Mouse (Mus musculus) liver, embryonic 12.5 days (tissue): ENCODE data around the gene Sult2b1. TPM values are rescaled to one million over a fixed set of nuclear protein-coding genes. Genes with fewer than 3 reads are reported as not detected.
A peak's percentile ranks its signal among the peaks of the same experiment; 100 is the strongest.

Experiments
- ATAC-seq: fragments of 200-750 bp; cut with Nextera tagmentation; 2 replicates; pipeline ENCODE4 v1.8.0; 2017; ENCODE audit warnings: moderate number of reproducible peaks, mild to moderate bottlenecking, moderate library complexity
- H3K27ac ChIP-seq: fragments of 300-500 bp; sonication (generic); 2 replicates; pipeline ENCODE4 v1.5.1; 2016; ENCODE audit warnings: mild to moderate bottlenecking
- H3K27me3 ChIP-seq: fragments of 300-500 bp; sonication (generic); replicated peaks from 2 replicates; pipeline ENCODE4 v1.6.1; 2016; ENCODE audit warnings: mild to moderate bottlenecking, moderate library complexity
- H3K36me3 ChIP-seq: fragments of 300-500 bp; sonication (generic); 2 replicates; pipeline ENCODE4 v1.6.1; 2016; ENCODE audit warnings: mild to moderate bottlenecking, moderate library complexity
- H3K4me1 ChIP-seq: fragments of 300-500 bp; sonication (generic); 2 replicates; pipeline ENCODE4 v1.6.1; 2016
- H3K4me2 ChIP-seq: fragments of 300-500 bp; sonication (generic); 2 replicates; pipeline ENCODE4 v1.6.1; 2016; ENCODE audit warnings: mild to moderate bottlenecking, moderate library complexity
- H3K4me3 ChIP-seq: fragments of 300-500 bp; sonication (generic); 2 replicates; pipeline ENCODE4 v1.5.1; 2016; ENCODE audit warnings: mild to moderate bottlenecking, moderate library complexity
- H3K9ac ChIP-seq: fragments of 300-500 bp; sonication (generic); 2 replicates; pipeline ENCODE4 v1.6.1; 2016; ENCODE audit warnings: mild to moderate bottlenecking, moderate library complexity
- H3K9me3 ChIP-seq: fragments of 300-500 bp; sonication (generic); replicated peaks from 2 replicates; pipeline ENCODE4 v1.6.1; 2016; ENCODE audit warnings: mild to moderate bottlenecking, moderate library complexity
- WGBS: fragments of 180-500 bp; shearing (Covaris S2); methylation state at CpG from one replicate; pipeline ENCODE4 v1.1.7; 2016; ENCODE audit not compliant: insufficient replicate concordance; 5-methylcytosine and 5-hydroxymethylcytosine counted together
- polyA plus RNA-seq: library from polyadenylated mRNA; unstranded; fragments of >200 nt; fragmentation: Nextera tagmentation; extraction: Ambion mirVana; gene quantifications from 2 replicates; pipeline ENCODE4 v1.2.1, GENCODE M21; 2016

The Sult2b1 gene
- polyA plus RNA-seq, 1 experiment from 2014 or later: 0.81 TPM

- Histone ChIP-seq H3K4me2 (no peak overlapping the region), H3K27me3 (peaks cover 26% of the 10 kb centered on the region; the same call in 1 of the 2 replicates), H3K36me3 (no peaks in the 10 kb centered on the region), H3K27ac (no peak overlapping the region), H3K9ac (no peak overlapping the region), H3K4me1 (peaks cover 17% of the 10 kb centered on the region), H3K4me3 (no peak overlapping the region), H3K9me3 (no peaks in the 10 kb centered on the region)
- 6% methylated on average over 9 of the region's 9 CpGs for WGBS
- no peak for ATAC-seq
These were observed 45.2 kb downstream of the Sult2b1 start for GRCm38 (mm10) chr7:45739162-45739763.

DNA sequence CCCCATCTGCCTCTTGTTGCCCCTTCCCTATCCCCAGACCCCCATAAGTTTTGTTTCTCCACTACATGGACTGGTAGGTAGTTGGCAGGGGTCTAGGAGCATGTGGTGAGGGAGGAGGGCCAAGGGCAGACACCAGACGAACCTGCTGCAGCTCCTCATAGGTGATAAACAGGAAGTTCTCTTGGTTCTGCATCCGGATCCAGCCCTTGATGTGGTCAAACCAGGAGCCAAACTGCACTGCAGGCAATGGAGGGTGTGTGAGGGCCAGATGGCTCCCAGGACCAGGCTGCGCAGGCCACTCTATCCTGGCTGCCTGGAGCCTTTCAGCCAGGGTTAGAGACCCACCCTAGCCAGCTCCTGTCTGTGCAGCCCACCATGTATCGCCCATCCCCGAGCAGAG is 51.0 kb downstream of the Sult2b1 start:
- Histone ChIP-seq H3K27ac (no peak overlapping the region), H3K27me3 (no peaks in the 10 kb centered on the region), H3K9me3 (no peaks in the 10 kb centered on the region), H3K9ac (no peak overlapping the region), H3K4me3 (no peak overlapping the region), H3K4me1 (peaks cover 22% of the 10 kb centered on the region), H3K36me3 (peaks cover 11% of the 10 kb centered on the region), H3K4me2 (no peak overlapping the region)
- no peak for ATAC-seq
- 46% methylated on average over 5 of the region's 5 CpGs for WGBS

DNA sequence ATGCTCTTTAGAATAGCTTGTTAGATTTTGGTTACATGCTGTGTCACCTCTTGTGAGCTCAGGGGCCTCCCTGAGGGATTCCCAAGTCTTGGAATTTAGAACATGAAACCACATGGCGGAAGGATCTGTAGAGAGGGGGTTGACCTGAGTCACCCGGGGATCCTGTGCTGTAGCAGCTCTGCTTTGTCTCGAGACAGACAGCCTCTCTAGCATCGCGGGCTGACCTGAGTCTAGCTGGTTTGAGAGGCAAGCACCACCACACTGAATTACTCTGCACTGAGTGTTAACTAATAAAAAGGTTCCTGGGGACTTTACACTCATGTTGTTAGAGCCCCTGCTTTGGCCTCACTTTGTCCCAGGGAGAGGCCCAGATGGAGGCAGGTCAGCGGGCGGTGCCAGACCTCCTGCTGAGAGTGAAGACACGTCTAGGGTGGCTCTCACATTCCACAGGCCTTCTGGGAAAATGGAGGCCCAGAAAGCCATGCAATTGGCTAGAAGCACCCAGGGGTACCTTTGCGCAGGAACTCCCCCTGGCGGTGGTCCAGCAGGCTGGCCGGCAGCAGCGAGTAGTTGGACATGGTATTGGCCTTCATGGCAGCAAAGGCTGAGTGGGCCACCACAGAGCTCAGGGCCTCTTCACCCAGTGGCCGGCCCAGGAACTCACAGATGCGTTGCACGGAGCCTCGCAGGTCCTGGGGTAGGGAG is 53.6 kb downstream of the Sult2b1 start:
- Histone ChIP-seq H3K36me3 (peaks cover 35% of the 10 kb centered on the region), H3K9me3 (no peaks in the 10 kb centered on the region), H3K4me2 (no peak overlapping the region), H3K4me3 (no peak overlapping the region), H3K9ac (no peak overlapping the region), H3K27me3 (no peaks in the 10 kb centered on the region), H3K27ac (no peak overlapping the region; the same call in 1 of the 2 replicates), H3K4me1 (peaks cover 22% of the 10 kb centered on the region)
- 20% methylated on average over 16 of the region's 16 CpGs for WGBS
- peak; percentile 31 for ATAC-seq

DNA sequence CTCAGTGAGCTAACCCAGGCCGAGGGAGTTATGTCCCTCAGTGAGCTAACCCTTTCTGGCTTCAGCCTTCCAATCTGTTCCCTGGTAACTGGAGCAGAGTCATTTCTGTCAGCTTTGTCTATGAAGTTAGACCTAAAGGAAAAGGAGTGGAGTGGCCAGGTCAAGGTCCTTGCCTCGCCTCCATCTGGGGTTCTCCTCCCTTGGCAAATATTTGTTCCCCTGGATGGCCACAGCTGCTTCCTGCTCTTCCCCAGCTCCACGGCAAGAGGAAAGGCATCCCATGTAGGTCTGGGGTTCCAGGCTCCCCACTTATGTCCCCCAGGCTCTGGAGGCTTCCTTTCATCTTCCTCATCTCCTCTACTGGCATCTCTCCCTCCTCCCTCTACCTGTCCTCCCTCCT is 56.8 kb downstream of the Sult2b1 start:
- no peaks in the 10 kb centered on the region for H3K9me3 ChIP-seq
- 68% methylated on average over 3 of the region's 3 CpGs for WGBS
- H3K36me3 ChIP-seq: peaks cover 67% of the 10 kb centered on the region

GRCm38 (mm10) chr7:45726419-45726818 is 58.0 kb downstream of the Sult2b1 start:
- Histone ChIP-seq H3K4me2 (no peak overlapping the region), H3K9me3 (no peaks in the 10 kb centered on the region), H3K27ac (no peak overlapping the region), H3K4me1 (peaks cover 22% of the 10 kb centered on the region), H3K4me3 (no peak overlapping the region), H3K36me3 (peaks cover 79% of the 10 kb centered on the region), H3K9ac (no peak overlapping the region), H3K27me3 (no peaks in the 10 kb centered on the region)
- 89% methylated on average over 10 of the region's 10 CpGs for WGBS
- no peak for ATAC-seq

More for the DNA sequence above, 56.8 kb downstream of the Sult2b1 start:
- H3K4me2 ChIP-seq: no peak overlapping the region
- H3K4me3 ChIP-seq: no peak overlapping the region
- H3K27me3 ChIP-seq: no peaks in the 10 kb centered on the region
- no peak overlapping the region for H3K9ac ChIP-seq
- no peak for ATAC-seq
- no peak overlapping the region for H3K27ac ChIP-seq
- H3K4me1 ChIP-seq: peaks cover 22% of the 10 kb centered on the region

DNA sequence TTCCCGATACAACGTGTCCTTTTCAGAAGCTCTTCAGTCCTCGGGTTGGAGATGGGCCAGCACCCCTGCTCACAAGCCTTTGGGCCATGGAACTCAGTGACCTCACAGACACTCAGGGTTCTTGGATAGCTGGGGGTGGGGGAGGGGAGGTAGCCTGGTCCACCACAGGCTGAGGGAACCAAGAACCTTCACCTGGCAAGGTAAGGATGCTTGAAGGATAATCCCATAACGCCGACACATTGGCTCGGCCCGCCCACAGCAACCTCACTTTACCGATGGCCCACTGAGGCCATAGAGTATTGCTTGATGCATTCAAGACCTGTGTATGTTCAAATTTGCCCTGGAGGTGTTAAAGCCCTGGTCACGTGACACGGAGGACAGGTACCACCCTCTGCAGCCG is 58.8 kb downstream of the Sult2b1 start, which contains the start of gene Spaca4:
Spaca4 (minus strand) TSS at position 101 of the 400 bp plus-strand sequence.
- ATAC-seq: no peak
- no peak within 1 kb of the TSS for H3K4me2 ChIP-seq
- WGBS: 82% methylated on average over 11 of the region's 11 CpGs
- H3K9ac ChIP-seq: no peak within 1 kb of the TSS
- no peaks in the 10 kb centered on the region for H3K9me3 ChIP-seq
- no peak within 1 kb of the TSS for H3K27ac ChIP-seq
- peaks cover 22% of the 10 kb centered on the region for H3K4me1 ChIP-seq
- H3K36me3 ChIP-seq: peaks cover 86% of the 10 kb centered on the region
- H3K4me3 ChIP-seq: no peak within 1 kb of the TSS
- H3K27me3 ChIP-seq: no peaks in the 10 kb centered on the region

DNA sequence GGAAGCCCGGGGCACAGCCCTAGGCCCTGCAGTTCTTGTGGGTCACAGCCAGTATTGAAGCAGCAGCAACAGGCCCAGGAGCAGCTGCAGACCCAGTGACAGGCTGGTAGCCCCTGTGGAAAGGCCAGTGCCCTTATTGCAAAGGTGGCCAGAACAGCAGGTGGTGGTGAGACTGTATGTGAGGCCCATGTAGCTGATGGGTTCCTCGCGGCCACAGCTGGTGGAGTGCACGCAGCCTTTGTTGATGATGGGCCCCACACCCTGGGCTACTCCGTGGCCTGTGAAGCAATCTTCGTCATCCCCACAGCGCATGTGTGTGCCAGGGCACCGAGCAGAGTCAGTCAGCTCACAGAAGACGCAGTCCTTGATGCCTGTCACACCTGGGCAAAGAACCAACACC is 59.3 kb downstream of the Sult2b1 start:
- no peak overlapping the region for H3K27ac ChIP-seq
- no peak for ATAC-seq
- H3K9me3 ChIP-seq: no peaks in the 10 kb centered on the region
- H3K4me3 ChIP-seq: no peak overlapping the region
- H3K36me3 ChIP-seq: peaks cover 92% of the 10 kb centered on the region
- peaks cover 22% of the 10 kb centered on the region for H3K4me1 ChIP-seq
- no peak overlapping the region for H3K9ac ChIP-seq
- no peaks in the 10 kb centered on the region for H3K27me3 ChIP-seq
- H3K4me2 ChIP-seq: no peak overlapping the region
- 81% methylated on average over 9 of the region's 9 CpGs for WGBS

DNA sequence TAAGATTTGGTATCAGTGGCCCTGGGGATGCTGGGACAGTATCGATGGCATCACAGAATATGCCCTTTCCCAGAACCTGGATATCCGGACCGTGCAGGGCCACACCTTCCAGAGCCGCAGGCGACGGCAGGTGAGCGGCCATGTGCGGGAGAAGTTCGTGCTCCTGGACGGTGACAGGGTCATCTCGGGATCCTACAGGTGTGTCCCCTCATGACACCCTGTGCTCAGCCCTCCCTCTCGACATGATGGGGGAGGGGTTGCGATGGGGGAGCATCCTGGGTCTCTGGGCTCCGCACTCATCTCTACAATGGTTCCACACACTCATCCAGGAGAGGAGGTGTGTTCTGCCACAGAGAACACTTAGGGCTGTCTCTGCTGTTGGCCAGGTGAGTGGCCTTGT is 60.7 kb downstream of the Sult2b1 start:
- Histone ChIP-seq H3K27ac (no peak overlapping the region), H3K27me3 (no peaks in the 10 kb centered on the region), H3K4me3 (no peak overlapping the region), H3K9ac (no peak overlapping the region), H3K36me3 (peaks cover 98% of the 10 kb centered on the region), H3K9me3 (no peaks in the 10 kb centered on the region), H3K4me1 (peaks cover 27% of the 10 kb centered on the region), H3K4me2 (no peak overlapping the region)
- no peak for ATAC-seq
- WGBS: 90% methylated on average over 14 of the region's 14 CpGs

DNA sequence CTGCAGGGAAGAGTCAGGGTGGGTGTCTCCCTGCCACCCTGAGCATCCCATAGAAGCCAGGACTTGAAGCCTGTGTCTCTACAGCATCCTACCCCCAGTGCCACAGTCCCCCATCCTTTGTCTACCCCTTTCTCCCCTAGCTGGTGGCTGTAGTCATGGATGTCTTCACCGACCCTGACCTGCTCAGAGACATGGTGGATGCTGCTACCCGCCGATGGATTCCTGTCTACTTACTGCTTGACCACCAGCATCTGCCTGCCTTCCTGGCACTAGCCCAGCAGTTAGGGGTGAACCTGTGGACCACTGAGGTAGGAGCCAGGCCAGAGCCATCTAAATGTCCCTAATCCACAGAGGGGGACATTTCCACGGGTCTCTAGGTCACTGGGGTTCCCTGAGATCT is 61.2 kb downstream of the Sult2b1 start:
- Histone ChIP-seq H3K9ac (no peak overlapping the region), H3K27ac (no peak overlapping the region), H3K36me3 (peaks cover 94% of the 10 kb centered on the region), H3K27me3 (no peaks in the 10 kb centered on the region), H3K4me1 (peaks cover 28% of the 10 kb centered on the region), H3K4me3 (no peak overlapping the region), H3K4me2 (no peak overlapping the region), H3K9me3 (no peaks in the 10 kb centered on the region)
- ATAC-seq: no peak
- WGBS: 80% methylated on average over 4 of the region's 4 CpGs

DNA sequence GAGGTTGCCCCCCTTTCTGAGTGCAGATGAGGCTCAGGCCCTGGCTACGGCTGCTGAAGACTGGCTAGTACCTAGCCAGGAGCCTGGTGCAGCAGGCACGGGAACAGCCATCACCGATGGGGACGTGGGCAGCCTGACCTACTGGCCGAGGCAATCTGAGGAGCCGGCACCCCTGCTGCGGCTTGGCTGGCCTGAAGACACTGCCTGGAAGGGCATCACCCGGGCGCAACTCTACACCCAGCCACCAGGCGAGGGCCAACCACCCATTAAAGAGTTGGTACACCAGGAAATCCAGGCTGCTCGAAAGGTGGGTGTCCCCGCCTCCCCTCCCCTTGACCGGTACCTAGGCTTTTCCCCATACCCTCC is 62.1 kb downstream of the Sult2b1 start:
- no peak for ATAC-seq
- peaks cover 86% of the 10 kb centered on the region for H3K36me3 ChIP-seq
- WGBS: 83% methylated on average over 13 of the region's 13 CpGs

DNA sequence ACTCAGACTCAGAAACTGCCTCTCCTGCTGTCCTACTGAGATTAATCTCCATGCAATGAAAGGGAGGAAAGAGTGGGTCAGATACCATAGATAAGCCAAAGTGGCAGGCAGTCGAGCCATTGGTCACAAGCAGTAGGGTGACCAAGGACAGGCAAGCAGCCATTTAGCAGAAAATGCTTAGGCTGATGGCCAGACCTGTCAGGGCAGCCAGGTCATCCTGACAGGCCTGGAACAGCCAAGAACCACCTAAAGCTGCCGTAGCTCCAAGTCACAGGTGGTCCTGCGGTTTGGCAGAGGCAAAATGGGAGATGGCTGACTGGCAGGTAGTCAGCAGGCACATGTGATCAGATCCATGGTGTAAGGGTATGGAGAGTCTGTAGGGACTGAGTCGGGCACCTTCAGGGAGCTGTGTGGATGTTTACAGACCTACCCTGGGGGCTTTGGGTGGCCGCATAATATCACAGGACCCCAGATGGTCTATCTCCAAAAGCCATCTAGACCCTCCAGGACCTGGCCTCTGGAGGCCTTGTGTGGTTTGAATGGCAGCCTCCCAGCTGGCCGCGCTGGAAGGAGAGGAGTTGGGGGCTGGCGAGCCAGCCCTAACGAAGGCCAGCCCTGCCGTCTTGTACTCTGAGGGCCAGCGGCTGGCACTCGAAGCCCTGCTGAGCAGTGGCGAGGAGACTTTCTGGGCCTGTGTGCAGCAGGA is 62.7 kb downstream of the Sult2b1 start:
- 61% methylated on average over 13 of the region's 13 CpGs for WGBS

More for the DNA sequence above, 62.1 kb downstream of the Sult2b1 start:
- H3K9me3 ChIP-seq: no peaks in the 10 kb centered on the region
- peak overlapping the region; percentile 39 for H3K27ac ChIP-seq
- no peak overlapping the region for H3K9ac ChIP-seq
- no peaks in the 10 kb centered on the region for H3K27me3 ChIP-seq
- peaks cover 28% of the 10 kb centered on the region for H3K4me1 ChIP-seq
- H3K4me3 ChIP-seq: no peak overlapping the region
- H3K4me2 ChIP-seq: no peak overlapping the region

GRCm38 (mm10) chr7:45721234-45721571 is 63.3 kb downstream of the Sult2b1 start:
- WGBS: 68% methylated on average over 7 of the region's 7 CpGs
- Histone ChIP-seq H3K27ac (0 out of 2 replicates have a peak overlapping the region, but pooled peaks have one; percentile 18), H3K4me1 (peaks cover 39% of the 10 kb centered on the region), H3K9me3 (no peaks in the 10 kb centered on the region), H3K36me3 (peaks cover 75% of the 10 kb centered on the region), H3K27me3 (no peaks in the 10 kb centered on the region), H3K4me2 (no peak overlapping the region), H3K9ac (no peak overlapping the region), H3K4me3 (no peak overlapping the region)
- no peak for ATAC-seq

More for the DNA sequence above, 62.7 kb downstream of the Sult2b1 start:
- Histone ChIP-seq H3K27me3 (no peaks in the 10 kb centered on the region), H3K27ac (peak overlapping the region; percentile 39), H3K4me2 (no peak overlapping the region), H3K4me1 (peaks cover 33% of the 10 kb centered on the region), H3K9ac (no peak overlapping the region), H3K9me3 (no peaks in the 10 kb centered on the region), H3K4me3 (no peak overlapping the region), H3K36me3 (peaks cover 81% of the 10 kb centered on the region)
- ATAC-seq: no peak
